Mouse (Mus musculus) gastrocnemius, postnatal 25 days (tissue): ENCODE results near the gene Krt39. TPM values are rescaled to one million over a fixed set of nuclear protein-coding genes. Genes with fewer than 3 reads are reported as not detected.

Experiments
- DNase-seq: peaks from one replicate; pipeline ENCODE4 v3.0.0; 2022
- long read RNA-seq, 2 experiments: library from polyadenylated mRNA; stranded (forward); transcript quantifications; one replicate each; pipeline ENCODE4 v2.0.0; 2021
- total RNA-seq, 2 experiments: library from RNA; stranded (reverse); gene quantifications; 1 replicate in 1 of 2; 2 replicates in 1 of 2; pipeline ENCODE4 v1.2.3; 2021

Gene Krt39
- not detected for total RNA-seq
- long read RNA-seq, experiment 1 = 0 reads
- long read RNA-seq, experiment 2 = 0 reads

- no peak for DNase-seq
These were observed at the start of gene Krt39 for GRCm38 (mm10) chr11:99521288-99521860. Krt39 (minus strand) TSS chr11:99521338.

- no peak for DNase-seq
These were observed 45.4 kb upstream of the Krt39 start, which contains the start of gene Krtap3-1 for GRCm38 (mm10) chr11:99566530-99566929. Krtap3-1 (minus strand) TSS chr11:99566630.

- DNase-seq = no peak
These were observed 41.4 kb upstream of the Krt39 start for GRCm38 (mm10) chr11:99562580-99562979.

GRCm38 (mm10) chr11:99559366-99559765 lies 38.2 kb upstream of the Krt39 start, which contains the start of gene Gm11939:
Gm11939 (minus strand) TSS chr11:99559466.
- DNase-seq = no peak

GRCm38 (mm10) chr11:99557976-99558745 lies 37.0 kb upstream of the Krt39 start:
- no peak for DNase-seq

GRCm38 (mm10) chr11:99556753-99557152 lies 35.6 kb upstream of the Krt39 start, which contains the start of gene Krtap3-2:
Krtap3-2 (minus strand) TSS chr11:99556853.
- DNase-seq = no peak

- DNase-seq = no peak
These were observed 35.1 kb upstream of the Krt39 start for GRCm38 (mm10) chr11:99556195-99556594.

GRCm38 (mm10) chr11:99550765-99551164 lies 29.6 kb upstream of the Krt39 start, which contains the start of gene Krtap3-3:
Krtap3-3 (minus strand) TSS chr11:99550865.
- no peak for DNase-seq

- DNase-seq = no peak
These were observed 26.8 kb upstream of the Krt39 start for GRCm38 (mm10) chr11:99547892-99548291.

GRCm38 (mm10) chr11:99539721-99540120 lies 18.6 kb upstream of the Krt39 start:
- no peak for DNase-seq

- no peak for DNase-seq
These were observed 7.0 kb downstream of the Krt39 start for GRCm38 (mm10) chr11:99514098-99514497.

GRCm38 (mm10) chr11:99500095-99500805 lies 20.9 kb downstream of the Krt39 start:
- no peak for DNase-seq

GRCm38 (mm10) chr11:99496460-99496859 lies 24.7 kb downstream of the Krt39 start:
- DNase-seq = no peak

- DNase-seq = no peak
These were observed 26.4 kb downstream of the Krt39 start for GRCm38 (mm10) chr11:99494741-99495140.

GRCm38 (mm10) chr11:99493574-99493850 lies 27.6 kb downstream of the Krt39 start:
- no peak for DNase-seq

GRCm38 (mm10) chr11:99492733-99493573 lies 28.2 kb downstream of the Krt39 start, which contains the start of gene Krt23:
Krt23 (minus strand) TSS chr11:99493137.
- no peak for DNase-seq

- DNase-seq = no peak
These were observed 30.1 kb downstream of the Krt39 start for GRCm38 (mm10) chr11:99491040-99491439.

GRCm38 (mm10) chr11:99490624-99491023 lies 30.5 kb downstream of the Krt39 start:
- no peak for DNase-seq

- DNase-seq = no peak
These were observed 31.9 kb downstream of the Krt39 start for GRCm38 (mm10) chr11:99489233-99489632.

GRCm38 (mm10) chr11:99474981-99475380 lies 46.2 kb downstream of the Krt39 start:
- no peak for DNase-seq

GRCm38 (mm10) chr11:99473433-99473832 lies 47.7 kb downstream of the Krt39 start:
- DNase-seq = no peak

GRCm38 (mm10) chr11:99472405-99472804 lies 48.7 kb downstream of the Krt39 start:
- DNase-seq = no peak
